Mouse (Mus musculus) olfactory bulb, adult 2 months (tissue): ENCODE measurements around the gene Gimap3. TPM values are rescaled to one million over a fixed set of nuclear protein-coding genes. Genes with fewer than 3 reads are reported as not detected.

Source experiments
- H3K27ac ChIP-seq: fragments of 200-500 bp; 2 replicates; pipeline ENCODE4 v1.5.1; 2012; ENCODE audit warnings: low read depth, low read length; ENCODE audit not compliant: insufficient read depth
- H3K4me1 ChIP-seq: fragments of 200-500 bp; 2 replicates; pipeline ENCODE4 v1.6.1; 2012; ENCODE audit warnings: low read length; ENCODE audit not compliant: control insufficient read depth, insufficient read depth
- H3K4me3 ChIP-seq: fragments of 200-500 bp; 2 replicates; pipeline ENCODE4 v1.5.1; 2012; ENCODE audit warnings: mild to moderate bottlenecking, low read depth, low read length, moderate library complexity; ENCODE audit not compliant: insufficient read depth
- CTCF ChIP-seq: fragments of 200-500 bp; IDR thresholded peaks from 2 replicates; pipeline ENCODE4 v1.5.1; 2012; ENCODE audit warnings: low read depth, mild to moderate bottlenecking, low read length, moderate library complexity; ENCODE audit not compliant: insufficient read depth
- POLR2A ChIP-seq: fragments of 200-500 bp; IDR thresholded peaks from 2 replicates; pipeline ENCODE4 v1.6.1; 2012; ENCODE audit warnings: mild to moderate bottlenecking, low read depth, low read length, moderate library complexity; ENCODE audit not compliant: insufficient read depth
- whole genome bisulfite sequencing: fragments of 180-500 bp; shearing (Covaris S2); methylation state at CpG from one replicate; pipeline ENCODE4 v1.1.7; 2018; 5-methylcytosine and 5-hydroxymethylcytosine counted together
- polyA plus RNA-seq: library from polyadenylated mRNA; stranded (reverse); fragments of >200 nt; gene quantifications from 2 replicates; pipeline ENCODE4 v1.2.4, GENCODE M21; 2012; ENCODE audit warnings: low replicate concordance; ENCODE audit not compliant: missing spikeins, insufficient read depth, insufficient read length

Gimap3 gene
- polyA plus RNA-seq, 1 experiment = not detected

DNA sequence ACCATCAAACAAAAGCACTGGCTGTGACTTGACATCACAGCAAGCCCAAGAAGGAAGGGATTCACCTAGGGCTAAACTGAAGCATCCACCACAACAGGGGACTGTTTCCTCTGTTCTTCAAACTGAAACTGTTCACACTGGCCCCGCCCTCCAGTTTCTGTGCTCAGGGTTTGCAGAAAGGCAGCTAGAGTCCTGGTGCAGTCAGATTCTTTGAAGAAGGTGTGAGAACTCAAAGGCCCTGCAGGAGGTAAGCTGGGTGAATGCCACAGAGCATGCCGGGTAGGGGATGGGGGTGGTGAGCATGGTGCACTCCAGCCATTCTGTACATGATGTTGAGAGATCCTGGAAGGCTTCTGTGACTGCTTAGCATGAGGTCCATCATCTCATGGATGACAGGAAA lies 52.2 kb downstream of the Gimap3 start, which contains the start of the genes Gm28053 and Gimap7:
TSS of gene Gm28053 (plus strand) at position 153 of the 400 bp plus-strand sequence.
TSS of gene Gimap7 (plus strand) at position 167 of the 400 bp plus-strand sequence.
- Histone ChIP-seq H3K4me3 (no peak within 1 kb of the TSS), H3K27ac (no peak within 1 kb of the TSS), H3K4me1 (no peaks in the 10 kb centered on the region)
- no peak for TF ChIP-seq POLR2A
- no peak for TF ChIP-seq CTCF
- WGBS = 55% methylated on average over 2 of the region's 2 CpGs

Other genes with a start within 250 kb of the Gimap3 start
- 480 TPM in 1 of 2 replicates, not detected in the other for gene Atp6v0e2, start 233.2 kb downstream of the Gimap3 start, polyA plus RNA-seq
- not detected in 2 replicates for gene Lrrc61, start 216.1 kb downstream of the Gimap3 start, polyA plus RNA-seq
- gene Rarres2, start 198.1 kb downstream of the Gimap3 start, polyA plus RNA-seq = not detected in 2 replicates
- not detected in 2 replicates for gene Gm45021, start 181.2 kb downstream of the Gimap3 start, polyA plus RNA-seq
- not detected in 2 replicates for gene Repin1, start 177.0 kb downstream of the Gimap3 start, polyA plus RNA-seq
- gene Gm44965, start 176.9 kb downstream of the Gimap3 start, polyA plus RNA-seq = not detected in 2 replicates
- gene Zfp775, start 168.8 kb downstream of the Gimap3 start, polyA plus RNA-seq = not detected in 2 replicates
- gene AI854703, start 144.1 kb downstream of the Gimap3 start, polyA plus RNA-seq = not detected in 2 replicates
- not detected in 2 replicates for gene Gimap8, start 123.6 kb downstream of the Gimap3 start, polyA plus RNA-seq
- gene Gimap9, start 94.7 kb downstream of the Gimap3 start, polyA plus RNA-seq = not detected in 2 replicates
- gene Gimap4, start 86.3 kb downstream of the Gimap3 start, polyA plus RNA-seq = not detected in 2 replicates
- 336 TPM in 1 of 2 replicates, not detected in the other for gene Gimap6, start 62.6 kb downstream of the Gimap3 start, polyA plus RNA-seq
- gene Gm28053, start 52.2 kb downstream of the Gimap3 start, polyA plus RNA-seq = not detected in 2 replicates
- not detected in 2 replicates for gene Gimap7, start 52.2 kb downstream of the Gimap3 start, polyA plus RNA-seq
- not detected in 2 replicates for gene Gimap1, start 31.8 kb downstream of the Gimap3 start, polyA plus RNA-seq
- not detected in 2 replicates for gene Gimap5, start 24.7 kb downstream of the Gimap3 start, polyA plus RNA-seq
- gene Tmem176a, start 70.1 kb upstream of the Gimap3 start, polyA plus RNA-seq = not detected in 2 replicates
- gene Tmem176b, start 70.6 kb upstream of the Gimap3 start, polyA plus RNA-seq = not detected in 2 replicates
- not detected in 2 replicates for gene Aoc1, start 102.0 kb upstream of the Gimap3 start, polyA plus RNA-seq
- gene 1600015I10Rik, start 159.0 kb upstream of the Gimap3 start, polyA plus RNA-seq = not detected in 2 replicates
- not detected in 2 replicates for gene Doxl2, start 204.1 kb upstream of the Gimap3 start, polyA plus RNA-seq
- not detected in 2 replicates for gene Svs1, start 216.0 kb upstream of the Gimap3 start, polyA plus RNA-seq